Mouse (Mus musculus) cerebellum, adult 2 months (tissue): ENCODE measurements at regions not wholly inside any gene's neighbourhood (a gene's known extent, or its start where the extent isn't known, plus 50 kb on each side); places are given as distances from the start of the nearest gene placed in this dataset.

Experiments
- DNase-seq, 2 experiments: peaks; one replicate each; pipeline ENCODE4 v3.0.0; 2021
- H3K27ac ChIP-seq: fragments of 200-500 bp; 2 replicates; pipeline ENCODE4 v1.5.1; 2012; ENCODE audit warnings: low read length, control low read depth, inconsistent platforms; ENCODE audit not compliant: insufficient read depth
- H3K27me3 ChIP-seq: fragments of 200-500 bp; 2 replicates; pipeline ENCODE4 v1.6.1; 2012; ENCODE audit warnings: inconsistent platforms, mild to moderate bottlenecking, low read length, moderate library complexity; ENCODE audit not compliant: control insufficient read depth, insufficient read depth
- H3K4me1 ChIP-seq: fragments of 200-500 bp; 2 replicates; pipeline ENCODE4 v1.6.1; 2011; ENCODE audit warnings: low read length; ENCODE audit not compliant: control insufficient read depth, insufficient read depth
- H3K4me3 ChIP-seq: fragments of 200-500 bp; replicated peaks from 2 replicates; pipeline ENCODE3; 2011; ENCODE audit warnings: mild to moderate bottlenecking, low read depth, low read length, control low read depth; ENCODE audit not compliant: insufficient read depth
- CTCF ChIP-seq: fragments of 200-500 bp; IDR thresholded peaks from 2 replicates; pipeline ENCODE4 v1.5.1; 2011; ENCODE audit warnings: low read depth, mild to moderate bottlenecking, control low read depth, low read length, moderate library complexity, borderline replicate concordance; ENCODE audit not compliant: insufficient read depth
- POLR2A ChIP-seq: fragments of 200-500 bp; IDR thresholded peaks from 2 replicates; pipeline ENCODE4 v1.6.1; 2011; ENCODE audit warnings: low read length, control low read depth, borderline replicate concordance; ENCODE audit not compliant: insufficient read depth
- WGBS: fragments of 180-500 bp; shearing (Covaris S2); methylation state at CpG from one replicate; pipeline ENCODE4 v1.1.7; 2018; 5-methylcytosine and 5-hydroxymethylcytosine counted together

DNA sequence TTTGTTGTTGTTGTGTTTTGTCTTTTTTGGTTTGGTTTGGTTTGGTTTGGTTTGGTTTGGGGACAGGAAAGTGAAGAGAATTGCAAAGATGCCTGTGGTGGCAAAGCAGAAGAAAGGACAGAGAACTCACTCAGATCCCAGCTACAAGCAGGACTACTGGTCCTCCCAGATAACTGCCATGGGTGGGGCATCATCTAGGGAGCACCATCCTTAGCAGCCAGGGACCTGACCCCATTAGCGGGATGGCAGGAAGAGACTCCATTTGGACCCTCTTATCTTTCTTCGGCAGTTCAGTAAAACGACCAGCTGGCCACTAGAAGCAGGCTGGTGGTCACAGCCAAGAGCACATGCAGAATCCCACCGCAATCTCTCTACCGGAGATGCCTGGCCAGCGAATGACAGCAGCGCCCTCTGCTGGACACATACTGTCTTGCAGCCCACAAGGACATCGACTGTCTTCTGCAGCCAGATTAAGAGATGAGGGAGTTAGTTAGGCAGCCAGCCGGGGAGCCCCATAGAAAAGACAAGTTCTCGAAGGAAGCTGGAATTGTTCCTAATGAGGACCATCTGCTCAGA lies 119.8 kb downstream of the Gm9195 start:
- WGBS: 0% methylated on average over 10 of the region's 10 CpGs
- H3K4me3 ChIP-seq: no peak overlapping the region
- H3K27me3 ChIP-seq: no peaks in the 10 kb centered on the region
- H3K4me1 ChIP-seq: no peaks in the 10 kb centered on the region
- TF ChIP-seq POLR2A (no peak), CTCF (peak; percentile 78)
- DNase-seq: peak; percentile 55 to 71
- H3K27ac ChIP-seq: no peak overlapping the region

DNA sequence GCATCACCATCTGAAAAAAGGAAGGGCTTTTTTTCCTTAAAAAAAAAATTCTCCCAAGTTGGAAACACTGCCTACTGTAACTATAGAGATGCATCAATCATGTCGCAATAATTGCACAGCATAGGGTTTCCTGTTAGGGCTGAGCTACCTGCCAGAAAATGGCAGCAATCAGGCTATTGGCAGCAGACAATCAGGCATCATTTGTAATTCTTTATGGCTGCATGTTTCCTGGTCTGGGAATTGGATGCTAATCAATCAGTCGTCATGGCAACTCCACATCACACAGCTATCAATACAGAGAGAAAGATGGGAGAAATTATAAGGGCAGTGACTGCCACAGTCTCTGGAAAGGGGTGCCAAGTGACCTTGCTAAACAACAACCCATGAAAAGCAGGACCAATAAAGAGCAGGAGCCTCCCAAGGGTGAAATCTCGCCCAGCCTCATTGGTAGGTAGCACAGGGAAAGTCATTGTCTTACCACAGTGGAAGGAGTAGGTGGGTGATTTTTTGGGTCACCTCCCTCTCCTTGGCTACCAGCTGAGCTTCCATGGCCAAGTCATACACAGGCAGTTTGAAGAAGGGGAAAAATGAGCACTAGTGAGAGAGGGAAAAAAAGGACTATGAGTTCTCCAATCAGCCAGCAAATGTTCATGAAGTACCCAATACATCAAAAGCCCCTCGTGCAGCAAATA lies 130.7 kb downstream of the Gm9195 start:
- Histone ChIP-seq H3K27me3 (no peaks in the 10 kb centered on the region), H3K4me1 (0 out of 2 replicates have a peak, but pooled peaks cover 3% of the 10 kb centered on the region), H3K4me3 (no peak overlapping the region), H3K27ac (no peak overlapping the region)
- WGBS: 78% methylated on average over 4 of the region's 4 CpGs
- no peak for DNase-seq
- TF ChIP-seq CTCF: no peak
- no peak for TF ChIP-seq POLR2A

GRCm38 (mm10) chr14:72360181-72360580 lies 131.5 kb downstream of the Gm9195 start:
- 15% methylated on average over 7 of the region's 7 CpGs for WGBS
- Histone ChIP-seq H3K27ac (no peak overlapping the region), H3K27me3 (no peaks in the 10 kb centered on the region), H3K4me3 (no peak overlapping the region), H3K4me1 (0 out of 2 replicates have a peak, but pooled peaks cover 3% of the 10 kb centered on the region)
- DNase-seq: peak in 1 of 2 experiments; percentile 21
- TF ChIP-seq CTCF (no peak), POLR2A (no peak)

- H3K27me3 ChIP-seq: no peaks in the 10 kb centered on the region
- no peak for DNase-seq
- WGBS: 93% methylated on average over 3 of the region's 3 CpGs
- H3K27ac ChIP-seq: no peak overlapping the region
- TF ChIP-seq POLR2A (no peak), CTCF (no peak)
- no peak overlapping the region for H3K4me3 ChIP-seq
- 0 out of 2 replicates have a peak, but pooled peaks cover 3% of the 10 kb centered on the region for H3K4me1 ChIP-seq
Observed at GRCm38 (mm10) chr14:72357915-72358314, 133.7 kb downstream of the Gm9195 start.

DNA sequence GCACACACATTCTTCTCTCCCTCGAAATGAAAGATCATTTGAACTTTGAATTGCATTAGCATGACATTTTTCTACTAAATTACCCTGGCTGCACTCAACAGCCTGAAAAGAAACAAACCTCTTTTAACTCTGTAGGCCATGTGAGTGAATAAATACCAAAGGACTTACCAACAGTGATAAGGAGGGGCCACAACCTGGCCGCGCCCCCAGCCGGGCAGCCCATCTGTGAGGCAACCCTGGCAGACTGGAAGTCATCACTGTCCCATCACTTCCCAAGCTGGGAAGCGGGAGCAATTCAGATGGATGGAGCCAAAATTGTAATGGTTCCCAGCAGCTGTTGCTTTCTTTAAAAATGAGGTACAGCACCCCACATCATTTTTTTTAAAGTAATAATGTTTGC lies 149.5 kb downstream of the Gm9195 start:
- no peak overlapping the region for H3K4me3 ChIP-seq
- H3K27me3 ChIP-seq: no peaks in the 10 kb centered on the region
- 31% methylated on average over 5 of the region's 5 CpGs for WGBS
- TF ChIP-seq CTCF (no peak), POLR2A (no peak)
- no peaks in the 10 kb centered on the region for H3K4me1 ChIP-seq
- H3K27ac ChIP-seq: no peak overlapping the region
- no peak for DNase-seq

DNA sequence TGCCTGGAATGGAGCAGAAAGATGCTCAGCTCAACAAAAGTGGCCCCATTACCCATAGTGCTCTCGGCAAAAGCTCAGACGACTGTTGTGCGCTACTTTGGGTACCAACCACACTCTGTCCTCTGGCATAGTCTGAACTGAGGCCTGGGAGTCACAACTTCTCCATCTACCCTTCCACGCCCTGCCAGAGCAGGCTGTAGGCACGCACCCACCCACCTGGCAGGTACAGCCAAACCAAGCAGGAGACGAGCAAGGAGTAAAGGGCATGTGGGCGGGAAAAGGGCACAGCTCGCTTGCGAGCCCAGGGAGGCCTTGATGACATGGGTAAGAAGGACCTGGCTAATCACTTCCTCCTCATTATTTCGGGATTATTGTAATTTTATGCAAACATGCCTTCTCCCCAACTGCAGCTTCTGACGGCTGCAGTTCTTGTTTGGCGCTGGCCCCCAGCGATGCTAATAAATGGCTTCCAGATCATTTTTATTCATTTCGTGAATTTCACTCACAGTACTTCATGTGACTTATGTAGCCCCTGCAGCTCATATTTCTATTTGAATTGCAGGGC lies 150.0 kb downstream of the Gm9195 start:
- H3K27me3 ChIP-seq: no peaks in the 10 kb centered on the region
- TF ChIP-seq POLR2A (no peak), CTCF (no peak)
- WGBS: 71% methylated on average over 14 of the region's 14 CpGs
- no peak overlapping the region for H3K4me3 ChIP-seq
- H3K4me1 ChIP-seq: no peaks in the 10 kb centered on the region
- H3K27ac ChIP-seq: no peak overlapping the region
- DNase-seq: no peak

GRCm38 (mm10) chr14:72338046-72338445 lies 153.6 kb downstream of the Gm9195 start:
- H3K27me3 ChIP-seq: no peaks in the 10 kb centered on the region
- TF ChIP-seq POLR2A (no peak), CTCF (no peak)
- H3K4me1 ChIP-seq: no peaks in the 10 kb centered on the region
- H3K4me3 ChIP-seq: no peak overlapping the region
- 83% methylated on average over 1 of the region's 1 CpGs for WGBS
- no peak overlapping the region for H3K27ac ChIP-seq
- DNase-seq: no peak

- peak; percentile 13 to 48 for DNase-seq
- H3K4me1 ChIP-seq: peaks cover 4% of the 10 kb centered on the region; the same call in 1 of the 2 replicates
- no peak overlapping the region for H3K4me3 ChIP-seq
- no peaks in the 10 kb centered on the region for H3K27me3 ChIP-seq
- TF ChIP-seq CTCF (no peak), POLR2A (no peak)
- H3K27ac ChIP-seq: no peak overlapping the region
Observed at GRCm38 (mm10) chr14:72303856-72304255, 187.8 kb downstream of the Gm9195 start.
